Mouse (Mus musculus) CH12.LX (cell line): ENCODE measurements around the gene Tpd52l2. TPM values are rescaled to one million over a fixed set of nuclear protein-coding genes. Genes with fewer than 3 reads are reported as not detected.

Experiments used
- DNase-seq: peaks from one replicate; pipeline ENCODE4 v3.0.0-alpha.2; 2013; ENCODE audit errors: extremely low read depth
- H3K27ac ChIP-seq: 2 replicates; pipeline ENCODE4 v1.5.1; 2012; ENCODE audit warnings: low read depth, mild to moderate bottlenecking, control low read depth, moderate library complexity; ENCODE audit not compliant: insufficient read depth
- H3K27me3 ChIP-seq: replicated peaks from 2 replicates; pipeline ENCODE3; 2012; ENCODE audit warnings: inconsistent platforms
- H3K36me3 ChIP-seq, 2 experiments: replicated peaks in 1 of 2; 2 replicates each; pipeline versions ENCODE3 to v1.6.1; 2012; ENCODE audit warnings: inconsistent platforms in 1 of 2, low read length in 1 of 2, mild to moderate bottlenecking in 1 of 2, mixed read lengths in 1 of 2, moderate library complexity in 1 of 2; ENCODE audit not compliant: control insufficient read depth in 1 of 2, insufficient read depth in 1 of 2
- H3K4me1 ChIP-seq, 2 experiments: 2 replicates each; pipeline ENCODE4 v1.6.1; 2012; ENCODE audit warnings: inconsistent platforms in 1 of 2, moderate library complexity in 1 of 2; ENCODE audit not compliant: insufficient read depth in 2 of 2, control insufficient read depth in 1 of 2
- H3K4me2 ChIP-seq: 2 replicates; pipeline ENCODE4 v1.6.1; 2012; ENCODE audit warnings: low read depth, mild to moderate bottlenecking, control low read depth; ENCODE audit not compliant: poor library complexity, insufficient read depth, severe bottlenecking
- H3K4me3 ChIP-seq, 3 experiments: fragments of 150-350 bp in 1 of 3; sonication (generic) in 1 of 3; replicated peaks in 1 of 3; 2 replicates each; pipeline versions ENCODE3 to v1.5.1; 2011 to 2012; ENCODE audit warnings: low read depth in 2 of 3, low read length in 2 of 3, mild to moderate bottlenecking in 2 of 3, moderate library complexity in 2 of 3, control low read depth in 1 of 3, improper control_type of control experiment in 1 of 3, inconsistent platforms in 1 of 3, mixed read lengths in 1 of 3; ENCODE audit not compliant: poor library complexity in 1 of 3
- H3K79me2 ChIP-seq: replicated peaks from 2 replicates; pipeline ENCODE4 v1.6.1; 2012; ENCODE audit warnings: mild to moderate bottlenecking, moderate library complexity; ENCODE audit not compliant: control insufficient read depth, poor library complexity, insufficient read depth, severe bottlenecking; ENCODE audit errors: extremely low read depth
- H3K9ac ChIP-seq: 2 replicates; pipeline ENCODE4 v1.6.1; 2012; ENCODE audit warnings: low read depth, mild to moderate bottlenecking, control low read depth, moderate library complexity; ENCODE audit not compliant: insufficient read depth
- H3K9me3 ChIP-seq: replicated peaks from 2 replicates; pipeline ENCODE3; 2012; ENCODE audit warnings: low read length, inconsistent platforms, mixed read lengths
- CHD1 ChIP-seq: IDR thresholded peaks from 2 replicates; pipeline ENCODE4 v1.6.1; 2012; ENCODE audit warnings: low read depth, low read length, improper control_type of control experiment, inconsistent platforms
- GABPA ChIP-seq: IDR thresholded peaks from 2 replicates; pipeline ENCODE4 v1.6.1; 2012; ENCODE audit warnings: low read depth, low read length, improper control_type of control experiment, inconsistent platforms; ENCODE audit not compliant: insufficient replicate concordance
- IRF4 ChIP-seq: IDR thresholded peaks from 2 replicates; pipeline ENCODE4 v1.6.1; 2014; ENCODE audit warnings: low read depth, mild to moderate bottlenecking, inconsistent platforms, low read length, improper control_type of control experiment
- JUN ChIP-seq: IDR thresholded peaks from 2 replicates; pipeline ENCODE4 v1.6.1; 2011; ENCODE audit warnings: low read depth, mild to moderate bottlenecking, low read length, improper control_type of control experiment, moderate library complexity; ENCODE audit not compliant: insufficient read depth
- KAT2A ChIP-seq: IDR thresholded peaks from 2 replicates; pipeline ENCODE4 v1.6.1; 2012; ENCODE audit warnings: low read length, improper control_type of control experiment, inconsistent platforms; ENCODE audit not compliant: insufficient replicate concordance
- MAFK ChIP-seq: IDR thresholded peaks from 2 replicates; pipeline ENCODE4 v1.6.1; 2011; ENCODE audit warnings: low read length, improper control_type of control experiment; ENCODE audit not compliant: insufficient replicate concordance
- MXI1 ChIP-seq: IDR thresholded peaks from 2 replicates; pipeline ENCODE4 v1.6.1; 2011; ENCODE audit warnings: mild to moderate bottlenecking, low read depth, low read length, improper control_type of control experiment
- MYC ChIP-seq: IDR thresholded peaks from 2 replicates; pipeline ENCODE4 v1.6.1; 2011; ENCODE audit warnings: low read depth, mild to moderate bottlenecking, improper control_type of control experiment, low read length
- PAX5 ChIP-seq: IDR thresholded peaks from 2 replicates; pipeline ENCODE4 v1.6.1; 2012; ENCODE audit warnings: low read length, inconsistent platforms, mixed read lengths
- POLR2A ChIP-seq: IDR thresholded peaks from 2 replicates; pipeline ENCODE4 v1.6.1; 2011; ENCODE audit warnings: low read depth, mild to moderate bottlenecking, improper control_type of control experiment, low read length
- POLR2AphosphoS2 ChIP-seq: IDR thresholded peaks from 2 replicates; pipeline ENCODE4 v1.6.1; 2011; ENCODE audit warnings: low read depth, low read length, improper control_type of control experiment
- RAD21 ChIP-seq: IDR thresholded peaks from 2 replicates; pipeline ENCODE4 v1.6.1; 2011; ENCODE audit warnings: low read depth, mild to moderate bottlenecking, low read length, improper control_type of control experiment, moderate library complexity
- RCOR1 ChIP-seq: conservative IDR thresholded peaks from 2 replicates; pipeline ENCODE4 v1.6.1; 2012; ENCODE audit warnings: low read depth, mild to moderate bottlenecking, inconsistent platforms, low read length, improper control_type of control experiment
- TBP ChIP-seq: conservative IDR thresholded peaks from 2 replicates; pipeline ENCODE4 v1.6.1; 2011; ENCODE audit warnings: low read depth, low read length, improper control_type of control experiment
- UBTF ChIP-seq: IDR thresholded peaks from 2 replicates; pipeline ENCODE4 v1.6.1; 2012; ENCODE audit warnings: low read depth, mild to moderate bottlenecking, inconsistent platforms, low read length, improper control_type of control experiment, moderate library complexity
- USF1 ChIP-seq: IDR thresholded peaks from 2 replicates; pipeline ENCODE4 v1.6.1; 2014; ENCODE audit warnings: low read depth, mild to moderate bottlenecking, inconsistent platforms, low read length, improper control_type of control experiment
- USF2 ChIP-seq: conservative IDR thresholded peaks from 2 replicates; pipeline ENCODE4 v1.6.1; 2011; ENCODE audit warnings: low read depth, low read length, improper control_type of control experiment
- ZC3H11A ChIP-seq: IDR thresholded peaks from 2 replicates; pipeline ENCODE4 v1.6.1; 2012; ENCODE audit warnings: low read depth, mild to moderate bottlenecking, inconsistent platforms, low read length, improper control_type of control experiment
- ZMIZ1 ChIP-seq: IDR thresholded peaks from 2 replicates; pipeline ENCODE4 v1.6.1; 2012; ENCODE audit warnings: low read depth, mild to moderate bottlenecking, inconsistent platforms, low read length, improper control_type of control experiment
- dilution Hi-C: fragments of 300-500 bp; cut with MboI; formaldehyde crosslinking; loops from 2 replicates; pipeline ENCODE4 v1.14.3; 2020; ENCODE audit warnings: low sequenced_read_pairs; ENCODE audit not compliant: extremely low pct_unique_long_range_greater_than_20kb, extremely low pct_ligation_motif_present
- in situ Hi-C: fragments of 300-500 bp; cut with MboI; formaldehyde crosslinking; loops from 3 replicates; pipeline ENCODE4 v1.14.3; 2019; ENCODE audit warnings: low sequenced_read_pairs, low pct_ligation_motif_present, low pct_unique_long_range_greater_than_20kb, mixed read lengths
- polyA plus RNA-seq: library from polyadenylated mRNA; unstranded; fragments of >175 nt; gene quantifications from 2 replicates; pipeline ENCODE4 v1.2.1, GENCODE M21; 2012; ENCODE audit warnings: low read depth; ENCODE audit not compliant: insufficient read length
- total RNA-seq, 2 experiments: library from RNA; depleted of rRNA; stranded (reverse); fragments of 300-350 nt in 1 of 2; fragments of >200 nt in 1 of 2; gene quantifications; 2 replicates each; pipeline ENCODE4 v1.2.3; 2012 to 2014

The Tpd52l2 gene
- total and polyA plus RNA-seq, 3 experiments: 80.7 to 126 (median 92.0) TPM

DNA sequence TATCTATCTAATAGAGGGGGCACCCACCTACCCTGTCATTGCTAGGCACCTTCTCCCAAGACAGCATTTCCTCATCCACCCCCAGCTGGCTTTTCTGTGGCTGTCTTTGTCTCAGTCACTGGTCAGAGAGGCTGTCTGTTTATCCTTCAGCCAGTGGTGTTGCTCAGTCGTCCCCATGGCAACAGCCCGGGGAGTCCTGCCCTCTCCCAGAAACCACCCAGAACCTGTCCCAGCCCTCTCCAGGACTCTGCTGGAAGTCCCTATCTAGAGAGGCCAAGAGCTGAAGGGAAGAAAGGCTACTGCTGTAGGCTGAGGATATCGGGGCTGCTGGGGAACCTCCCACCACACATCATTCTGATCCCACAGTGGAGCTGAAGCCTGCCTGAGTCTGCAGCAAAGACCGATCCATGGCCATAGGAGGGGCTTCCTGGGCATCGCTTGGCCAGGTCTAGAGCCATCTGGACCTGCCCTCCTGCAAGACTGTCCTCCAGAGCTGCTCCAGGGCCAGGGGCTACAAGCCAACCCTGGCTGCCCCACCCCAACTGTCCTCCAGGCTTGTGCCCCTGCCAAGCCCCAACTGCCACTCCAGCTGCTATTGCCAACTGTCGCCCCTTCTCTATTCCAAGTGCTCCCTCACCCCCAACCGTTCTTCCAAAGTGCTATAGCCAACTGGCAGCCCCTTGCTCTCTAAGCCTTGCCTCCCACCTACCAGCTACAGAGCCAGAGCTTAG, 33.8 kb upstream of the Tpd52l2 start:
- Histone ChIP-seq H3K4me1 (peaks cover 0 to 4% of the 10 kb centered on the region in 2 experiments; a peak in 2 of 4 replicates), H3K27ac (no peak overlapping the region), H3K9me3 (peaks cover 7% of the 10 kb centered on the region), H3K79me2 (no peaks in the 10 kb centered on the region), H3K36me3 (no peaks in the 10 kb centered on the region), H3K9ac (no peak overlapping the region), H3K4me3 (no peak overlapping the region), H3K27me3 (peaks cover 45% of the 10 kb centered on the region), H3K4me2 (no peak overlapping the region)
- dilution Hi-C loops (no loop called here), in situ Hi-C loops (no loop called here)
- DNase-seq: no peak
- TF ChIP-seq KAT2A: no peak
- no peak for TF ChIP-seq CHD1
- no peak for TF ChIP-seq JUN
- no peak for TF ChIP-seq PAX5
- TF ChIP-seq RAD21: no peak
- no peak for TF ChIP-seq ZC3H11A
- TF ChIP-seq USF1: no peak
- no peak for TF ChIP-seq IRF4
- no peak for TF ChIP-seq ZMIZ1
- no peak for TF ChIP-seq RCOR1
- no peak for TF ChIP-seq TBP
- no peak for TF ChIP-seq MYC
- TF ChIP-seq POLR2AphosphoS2: no peak
- TF ChIP-seq GABPA: no peak
- TF ChIP-seq UBTF: no peak
- no peak for TF ChIP-seq POLR2A
- no peak for TF ChIP-seq USF2

DNA sequence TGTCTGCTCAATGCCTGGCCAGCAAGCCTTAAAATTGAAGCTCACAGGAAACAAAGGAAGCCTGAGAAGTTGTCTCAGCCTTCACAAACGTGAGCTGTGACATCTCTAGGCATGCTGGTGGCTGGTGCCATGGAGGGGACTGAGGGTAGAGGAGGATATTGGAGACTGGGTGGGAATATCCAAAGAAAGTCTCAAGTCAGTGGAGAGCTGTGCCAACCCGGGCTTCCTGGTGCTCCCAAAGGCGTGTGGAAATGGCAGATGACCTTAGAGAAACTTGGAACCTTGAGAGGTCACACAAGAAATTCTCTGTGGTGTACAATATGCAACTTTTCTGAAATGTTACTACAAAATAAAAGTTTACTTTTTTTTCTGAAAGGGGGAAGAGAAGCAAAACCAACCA, 31.5 kb upstream of the Tpd52l2 start:
- H3K36me3 ChIP-seq: no peaks in the 10 kb centered on the region
- no peak for TF ChIP-seq POLR2A
- TF ChIP-seq RAD21: no peak
- TF ChIP-seq MAFK: no peak
- TF ChIP-seq RCOR1: no peak
- no peak for TF ChIP-seq USF1
- TF ChIP-seq PAX5: no peak
- no peak for TF ChIP-seq MXI1
- DNase-seq: no peak
- no peak overlapping the region for H3K4me2 ChIP-seq
- no peaks in the 10 kb centered on the region for H3K79me2 ChIP-seq
- dilution Hi-C loops: no loop called here
- peaks cover 36% of the 10 kb centered on the region for H3K27me3 ChIP-seq
- H3K9ac ChIP-seq: no peak overlapping the region
- no peaks in the 10 kb centered on the region for H3K9me3 ChIP-seq
- in situ Hi-C loops: no loop called here
- H3K4me3 ChIP-seq: no peak overlapping the region
- H3K27ac ChIP-seq: no peak overlapping the region
- peaks cover 3 to 8% of the 10 kb centered on the region in 2 experiments; a peak in 2 of 4 replicates for H3K4me1 ChIP-seq
